Mouse (Mus musculus): Measurements from ENCODE around the gene Sh3kbp1.
A peak's percentile ranks its signal among the peaks of the same experiment; 100 is the strongest.

Sh3kbp1 gene

GRCm38 (mm10) chrX:159928834-159929233 lies 301.8 kb downstream of the Sh3kbp1 start:
- DNase-seq (ENCODE audit: low spot score) = no peak

- DNase-seq (ENCODE audit: low spot score) = no peak
These were observed 305.0 kb downstream of the Sh3kbp1 start for GRCm38 (mm10) chrX:159932027-159932426.

GRCm38 (mm10) chrX:159942569-159942968 lies 315.5 kb downstream of the Sh3kbp1 start:
- DNase-seq (ENCODE audit: low spot score) = no peak

- DNase-seq (ENCODE audit: low spot score) = no peak
These were observed 316.5 kb downstream of the Sh3kbp1 start for GRCm38 (mm10) chrX:159943586-159943985.

GRCm38 (mm10) chrX:159953546-159954429 lies 326.7 kb downstream of the Sh3kbp1 start:
- DNase-seq (ENCODE audit: low spot score) = no peak

- DNase-seq (ENCODE audit: low spot score) = no peak
These were observed 327.3 kb downstream of the Sh3kbp1 start for GRCm38 (mm10) chrX:159954430-159954779.

- DNase-seq (ENCODE audit: low spot score) = no peak
These were observed 328.4 kb downstream of the Sh3kbp1 start for GRCm38 (mm10) chrX:159955433-159955832.

- DNase-seq (ENCODE audit: low spot score) = no peak
These were observed 334.3 kb downstream of the Sh3kbp1 start for GRCm38 (mm10) chrX:159961385-159961784.

GRCm38 (mm10) chrX:159963273-159963672 lies 336.2 kb downstream of the Sh3kbp1 start:
- peak; percentile 53 for DNase-seq (ENCODE audit: low spot score)

GRCm38 (mm10) chrX:159963925-159964324 lies 336.9 kb downstream of the Sh3kbp1 start:
- no peak for DNase-seq (ENCODE audit: low spot score)

GRCm38 (mm10) chrX:159969025-159969424 lies 342.0 kb downstream of the Sh3kbp1 start:
- no peak for DNase-seq (ENCODE audit: low spot score)

GRCm38 (mm10) chrX:159971091-159971779 lies 344.2 kb downstream of the Sh3kbp1 start:
- no peak for DNase-seq (ENCODE audit: low spot score)

GRCm38 (mm10) chrX:159973730-159974129 lies 346.7 kb downstream of the Sh3kbp1 start:
- DNase-seq (ENCODE audit: low spot score) = no peak

- DNase-seq (ENCODE audit: low spot score) = no peak
These were observed 349.2 kb downstream of the Sh3kbp1 start for GRCm38 (mm10) chrX:159976243-159976642.

- DNase-seq (ENCODE audit: low spot score) = no peak
These were observed 361.2 kb downstream of the Sh3kbp1 start, which contains the start of gene Map3k15 for GRCm38 (mm10) chrX:159988002-159988960. Gene Map3k15, plus strand, starts transcription at chrX:159988433.

- no peak for DNase-seq (ENCODE audit: low spot score)
These were observed 368.7 kb downstream of the Sh3kbp1 start for GRCm38 (mm10) chrX:159995808-159996207.
